Mouse (Mus musculus) embryonic stem cell, embryonic (primary cell): ENCODE measurements around the gene Gm20388.

ENCODE experiments used
- CTCF ChIA-PET, 4 experiments: fragments of 300-600 bp in 2 of 4; fragments of 350-600 bp in 2 of 4; sonication (Branson Sonifier 250); formaldehyde crosslinking; loops; one replicate each; lab custom pipeline; 2022; ENCODE audit warnings: inconsistent platforms in 2 of 4; lab: Charles Lee
- POLR2A ChIA-PET, 4 experiments: fragments of 300-600 bp in 2 of 4; fragments of 350-600 bp in 2 of 4; sonication (Branson Sonifier 250); formaldehyde crosslinking; loops; one replicate each; lab custom pipeline; 2022; ENCODE audit warnings: antibody characterized with exemption in 4 of 4, inconsistent platforms in 1 of 4; lab: Charles Lee

The Gm20388 gene

GRCm38 (mm10) chr8:124373753-124374152 is 4463.1 kb downstream of the Gm20388 start:
- POLR2A ChIA-PET: interaction anchor here in 3 of 4 experiments (0.6 to 1.8 kb wide), 11 partner anchors 10 to 1681 kb away, joined by 3 to 5 read pairs (median 3); no protein-coding TSS in a partner anchor
- CTCF ChIA-PET: interaction anchor here in 3 of 4 experiments (0.8 to 2.0 kb wide), 5 partner anchors 20 to 200 kb away, joined by 3 to 6 read pairs (median 3); no protein-coding TSS in a partner anchor

- ChIA-PET CTCF (interaction anchor here (0.7 to 2.0 kb wide), 7 partner anchors 19 to 233 kb away, joined by 3 to 6 read pairs (median 3); no protein-coding TSS in a partner anchor), POLR2A (interaction anchor here (0.6 to 1.8 kb wide), 12 partner anchors 13 to 325 kb away, joined by 3 to 10 read pairs (median 4); partner anchors contain the start of gene Pgbd5 (in 1 of the 4))
Observed at GRCm38 (mm10) chr8:124375168-124375567, 4464.5 kb downstream of the Gm20388 start.

GRCm38 (mm10) chr8:124375727-124376126 is 4465.1 kb downstream of the Gm20388 start:
- POLR2A ChIA-PET: interaction anchor here in 3 of 4 experiments (0.9 to 1.8 kb wide), 10 partner anchors 8 to 552 kb away, joined by 3 to 10 read pairs (median 3); partner anchors contain the start of gene Pgbd5 (in 1 of the 3)
- CTCF ChIA-PET: interaction anchor here in 2 of 4 experiments (0.9 to 2.1 kb wide), 5 partner anchors 18 to 232 kb away, joined by 3 to 6 read pairs (median 4); no protein-coding TSS in a partner anchor

- CTCF ChIA-PET: interaction anchor here in 3 of 4 experiments (0.6 to 2.1 kb wide), 5 partner anchors 9 to 232 kb away, joined by 3 to 6 read pairs (median 4); no protein-coding TSS in a partner anchor
- POLR2A ChIA-PET: interaction anchor here in 3 of 4 experiments (0.6 to 1.8 kb wide), 11 partner anchors 8 to 553 kb away, joined by 3 to 10 read pairs (median 3); no protein-coding TSS in a partner anchor
Observed at GRCm38 (mm10) chr8:124376406-124376805, 4465.8 kb downstream of the Gm20388 start.

GRCm38 (mm10) chr8:124379289-124379688 is 4468.6 kb downstream of the Gm20388 start:
- CTCF ChIA-PET: interaction anchor here in 2 of 4 experiments (0.6 to 1.4 kb wide), 3 partner anchors 13 to 245 kb away, joined by 3 to 7 read pairs (median 3); no protein-coding TSS in a partner anchor
- POLR2A ChIA-PET: interaction anchor here in 1 of 4 experiments (1.3 to 1.5 kb wide), 2 partner anchors 9 to 10 kb away, joined by 3 to 4 read pairs; no protein-coding TSS in a partner anchor

- CTCF ChIA-PET: interaction anchor here in 1 of 4 experiments (0.6 kb wide), 1 partner anchor 12 kb away, joined by 4 read pairs; no protein-coding TSS in a partner anchor
- POLR2A ChIA-PET: no interaction called here
Observed at GRCm38 (mm10) chr8:124382235-124382634, 4471.6 kb downstream of the Gm20388 start.

- ChIA-PET POLR2A (interaction anchor here in 1 of 4 experiments (0.8 to 1.3 kb wide), 2 partner anchors 10 to 14 kb away, joined by 3 read pairs; no protein-coding TSS in a partner anchor), CTCF (no interaction called here)
Observed at GRCm38 (mm10) chr8:124384336-124384735, 4473.7 kb downstream of the Gm20388 start.

- ChIA-PET POLR2A (interaction anchor here in 2 of 4 experiments (0.8 to 2.7 kb wide), 11 partner anchors 8 to 45 kb away, joined by 3 to 14 read pairs (median 3); no protein-coding TSS in a partner anchor), CTCF (interaction anchor here in 3 of 4 experiments (0.6 to 1.8 kb wide), 6 partner anchors 8 to 742 kb away, joined by 3 to 7 read pairs (median 4); partner anchors contain the start of gene Capn9 (in 1 of the 3))
Observed at GRCm38 (mm10) chr8:124386225-124386899, 4475.7 kb downstream of the Gm20388 start.

- ChIA-PET POLR2A (interaction anchor here in 2 of 4 experiments (0.6 to 2.2 kb wide), 7 partner anchors 9 to 16 kb away, joined by 3 to 8 read pairs (median 4); no protein-coding TSS in a partner anchor), CTCF (interaction anchor here in 3 of 4 experiments (1.0 to 2.0 kb wide), 5 partner anchors 8 to 15 kb away, joined by 3 to 8 read pairs (median 4); no protein-coding TSS in a partner anchor)
Observed at GRCm38 (mm10) chr8:124389495-124389894, 4478.9 kb downstream of the Gm20388 start.

- ChIA-PET POLR2A (interaction anchor here in 3 of 4 experiments (0.7 to 4.5 kb wide), 10 partner anchors 8 to 29 kb away, joined by 3 to 17 read pairs (median 4); no protein-coding TSS in a partner anchor), CTCF (interaction anchor here in 2 of 4 experiments (0.6 to 1.3 kb wide), 3 partner anchors 27 to 970 kb away, joined by 3 to 9 read pairs (median 3); no protein-coding TSS in a partner anchor)
Observed at GRCm38 (mm10) chr8:124391191-124391590, 4480.6 kb downstream of the Gm20388 start.

- POLR2A ChIA-PET: interaction anchor here in 3 of 4 experiments (0.7 to 4.5 kb wide), 6 partner anchors 9 to 413 kb away, joined by 5 to 22 read pairs (median 8); no protein-coding TSS in a partner anchor
- CTCF ChIA-PET: interaction anchor here in 3 of 4 experiments (0.6 to 2.3 kb wide), 12 partner anchors 9 to 310 kb away, joined by 3 to 13 read pairs (median 5); no protein-coding TSS in a partner anchor
Observed at GRCm38 (mm10) chr8:124392271-124393012, 4481.8 kb downstream of the Gm20388 start.

GRCm38 (mm10) chr8:124393013-124393412 is 4482.4 kb downstream of the Gm20388 start:
- CTCF ChIA-PET: interaction anchor here (0.6 to 3.3 kb wide), 30 partner anchors 9 to 718 kb away, joined by 3 to 28 read pairs (median 4); no protein-coding TSS in a partner anchor

GRCm38 (mm10) chr8:124393927-124394326 is 4483.3 kb downstream of the Gm20388 start:
- CTCF ChIA-PET: interaction anchor here (0.5 to 3.3 kb wide), 53 partner anchors 8 to 697 kb away, joined by 3 to 28 read pairs (median 4); partner anchors contain the start of gene Cog2 (in 2 of the 4)
- POLR2A ChIA-PET: interaction anchor here in 3 of 4 experiments (0.6 to 4.5 kb wide), 18 partner anchors 8 to 344 kb away, joined by 3 to 22 read pairs (median 4); no protein-coding TSS in a partner anchor

More at GRCm38 (mm10) chr8:124393013-124393412, 4482.4 kb downstream of the Gm20388 start:
- POLR2A ChIA-PET: interaction anchor here in 2 of 4 experiments (0.9 to 4.5 kb wide), 8 partner anchors 8 to 152 kb away, joined by 3 to 22 read pairs (median 6); no protein-coding TSS in a partner anchor

GRCm38 (mm10) chr8:124394951-124395350 is 4484.3 kb downstream of the Gm20388 start:
- ChIA-PET CTCF (interaction anchor here (0.6 to 3.3 kb wide), 16 partner anchors 9 to 559 kb away, joined by 3 to 28 read pairs (median 5); partner anchors contain the start of gene Cog2 (in 1 of the 4)), POLR2A (interaction anchor here in 2 of 4 experiments (1.4 to 4.5 kb wide), 5 partner anchors 9 to 37 kb away, joined by 3 to 22 read pairs (median 13); no protein-coding TSS in a partner anchor)
